Mouse (Mus musculus): ENCODE measurements around the gene Lrrc42.
A peak's percentile ranks its signal among the peaks of the same experiment; 100 is the strongest.

The Lrrc42 gene

GRCm38 (mm10) chr4:107253125-107254091 is at the start of gene Lrrc42, which contains the start of gene Hspb11:
Gene Lrrc42, minus strand, starts transcription at chr4:107253532.
Gene Hspb11, plus strand, starts transcription at chr4:107253593.
- DNase-seq (ENCODE audit: low read depth, low spot score), result peak; percentile 99

GRCm38 (mm10) chr4:107302832-107303231 is 49.5 kb upstream of the Lrrc42 start:
- DNase-seq (ENCODE audit: low read depth, low spot score), result no peak

- no peak for DNase-seq (ENCODE audit: low read depth, low spot score)
Measured at GRCm38 (mm10) chr4:107302221-107302620, 48.9 kb upstream of the Lrrc42 start.

GRCm38 (mm10) chr4:107300902-107301555 is 47.7 kb upstream of the Lrrc42 start:
- no peak for DNase-seq (ENCODE audit: low read depth, low spot score)

- no peak for DNase-seq (ENCODE audit: low read depth, low spot score)
Measured at GRCm38 (mm10) chr4:107300371-107300770, 47.0 kb upstream of the Lrrc42 start.

GRCm38 (mm10) chr4:107299779-107300340 is 46.5 kb upstream of the Lrrc42 start:
- DNase-seq (ENCODE audit: low read depth, low spot score), result no peak

GRCm38 (mm10) chr4:107298071-107298606 is 44.8 kb upstream of the Lrrc42 start:
- no peak for DNase-seq (ENCODE audit: low read depth, low spot score)

GRCm38 (mm10) chr4:107292273-107292662 is 38.9 kb upstream of the Lrrc42 start:
- DNase-seq (ENCODE audit: low read depth, low spot score), result no peak

GRCm38 (mm10) chr4:107291611-107292272 is 38.4 kb upstream of the Lrrc42 start:
- peak; percentile 71 for DNase-seq (ENCODE audit: low read depth, low spot score)

- DNase-seq (ENCODE audit: low read depth, low spot score), result no peak
Measured at GRCm38 (mm10) chr4:107287517-107287916, 34.2 kb upstream of the Lrrc42 start.

GRCm38 (mm10) chr4:107286386-107286785 is 33.1 kb upstream of the Lrrc42 start:
- DNase-seq (ENCODE audit: low read depth, low spot score), result no peak

- peak; percentile 40 for DNase-seq (ENCODE audit: low read depth, low spot score)
Measured at GRCm38 (mm10) chr4:107285446-107286200, 32.3 kb upstream of the Lrrc42 start.

GRCm38 (mm10) chr4:107280843-107281475 is 27.6 kb upstream of the Lrrc42 start:
- DNase-seq (ENCODE audit: low read depth, low spot score), result no peak

GRCm38 (mm10) chr4:107278188-107278707 is 24.9 kb upstream of the Lrrc42 start:
- DNase-seq (ENCODE audit: low read depth, low spot score), result peak; percentile 15

GRCm38 (mm10) chr4:107274511-107274910 is 21.2 kb upstream of the Lrrc42 start:
- peak; percentile 3 for DNase-seq (ENCODE audit: low read depth, low spot score)

- DNase-seq (ENCODE audit: low read depth, low spot score), result peak; percentile 64
Measured at GRCm38 (mm10) chr4:107273683-107274082, 20.4 kb upstream of the Lrrc42 start.

- DNase-seq (ENCODE audit: low read depth, low spot score), result no peak
Measured at GRCm38 (mm10) chr4:107260001-107260400, 6.7 kb upstream of the Lrrc42 start.

GRCm38 (mm10) chr4:107254414-107254813 is 1.1 kb upstream of the Lrrc42 start:
- DNase-seq (ENCODE audit: low read depth, low spot score), result no peak

- no peak for DNase-seq (ENCODE audit: low read depth, low spot score)
Measured at GRCm38 (mm10) chr4:107252522-107252921, 810 bp downstream of the Lrrc42 start.

- peak; percentile 72 for DNase-seq (ENCODE audit: low read depth, low spot score)
Measured at GRCm38 (mm10) chr4:107250494-107250893, 2.8 kb downstream of the Lrrc42 start.
